Mouse (Mus musculus): ENCODE data around the gene Ftsj1.

Gene Ftsj1

DNA sequence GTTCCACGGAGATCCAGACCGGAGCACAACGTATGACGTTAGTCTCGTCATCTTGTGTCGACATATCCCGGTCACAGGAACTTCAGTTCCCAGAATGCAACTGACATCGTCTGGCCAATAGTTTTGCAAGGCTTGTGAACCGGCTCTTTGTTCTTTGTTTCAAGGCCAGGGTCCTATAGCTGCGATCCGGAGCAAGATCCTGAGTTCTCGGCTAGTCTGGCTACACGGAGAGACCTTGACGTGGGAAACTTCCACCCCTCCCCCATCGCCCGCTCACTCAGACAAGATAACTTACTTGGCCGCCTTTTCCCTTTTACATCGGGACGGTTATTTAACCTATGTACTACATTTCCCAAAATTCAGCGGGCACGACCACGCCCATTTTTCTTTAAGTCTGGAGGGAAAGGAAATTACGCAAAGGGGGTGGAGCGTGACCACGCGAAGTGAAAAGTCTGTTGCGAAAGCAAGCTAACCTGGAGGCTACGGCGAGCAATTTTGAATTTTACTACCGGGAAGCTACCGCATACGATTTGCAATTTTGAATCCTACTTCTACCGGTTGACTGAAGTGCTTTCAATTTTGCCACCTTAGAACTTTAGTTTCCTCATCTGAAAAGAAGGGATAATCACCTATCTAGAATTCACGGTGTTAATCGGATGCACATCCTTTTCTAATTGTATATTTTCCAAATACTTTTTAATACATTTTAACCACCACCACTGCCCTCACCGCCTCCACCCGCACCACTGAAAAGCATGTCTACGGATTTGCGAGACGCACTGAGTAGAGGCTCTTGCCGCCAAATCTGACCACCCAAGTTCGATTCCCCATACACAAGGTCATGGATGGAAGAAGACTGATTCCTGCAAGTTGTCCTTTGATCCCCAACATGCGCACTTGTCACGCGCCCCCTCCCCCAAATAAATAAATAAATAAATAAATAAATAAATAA is at the start of gene Ftsj1:
Ftsj1 (minus strand) TSS at position 73 of the 952 bp plus-strand sequence.
- CTCF ChIA-PET, result no interaction called here

DNA sequence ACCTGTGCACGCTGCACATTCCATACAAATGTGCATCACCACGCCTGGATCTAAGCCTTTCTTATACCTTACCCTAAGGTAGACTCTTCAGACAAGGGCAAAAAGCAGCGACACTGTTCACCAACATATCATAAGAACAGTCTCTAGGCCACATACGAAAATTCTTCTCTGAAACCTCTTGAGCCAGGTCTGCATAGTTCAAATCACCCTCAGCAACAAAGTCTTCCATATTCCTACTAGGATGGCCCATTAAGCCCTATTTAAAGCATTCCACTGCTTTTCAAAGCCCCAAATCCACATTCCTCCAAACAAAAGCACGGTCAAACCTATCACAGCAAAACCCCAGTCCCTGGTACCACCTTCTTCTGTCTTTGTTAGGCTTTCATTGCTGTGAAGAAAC is 36.4 kb upstream of the Ftsj1 start:
- CTCF ChIA-PET, result no interaction called here

DNA sequence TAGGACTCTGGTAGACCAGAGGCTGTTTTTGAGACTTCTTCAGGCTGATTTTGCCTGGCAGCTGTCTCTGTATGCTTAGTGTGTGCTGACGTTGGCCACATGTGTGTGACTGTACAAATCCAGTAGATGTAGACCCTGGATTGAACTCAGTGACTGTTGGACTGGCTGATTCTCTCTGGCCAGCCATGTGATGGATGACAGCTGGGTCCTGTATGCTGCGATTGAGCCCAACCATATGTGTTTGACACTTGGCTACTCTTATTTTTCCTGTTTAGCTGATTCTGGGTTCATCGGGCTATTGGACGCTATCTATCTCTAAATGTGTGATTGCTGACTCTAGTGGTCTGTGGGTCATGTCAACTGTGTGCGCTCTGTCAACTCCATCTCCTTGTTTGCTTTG is 21.9 kb upstream of the Ftsj1 start:
- CTCF ChIA-PET, result no interaction called here

DNA sequence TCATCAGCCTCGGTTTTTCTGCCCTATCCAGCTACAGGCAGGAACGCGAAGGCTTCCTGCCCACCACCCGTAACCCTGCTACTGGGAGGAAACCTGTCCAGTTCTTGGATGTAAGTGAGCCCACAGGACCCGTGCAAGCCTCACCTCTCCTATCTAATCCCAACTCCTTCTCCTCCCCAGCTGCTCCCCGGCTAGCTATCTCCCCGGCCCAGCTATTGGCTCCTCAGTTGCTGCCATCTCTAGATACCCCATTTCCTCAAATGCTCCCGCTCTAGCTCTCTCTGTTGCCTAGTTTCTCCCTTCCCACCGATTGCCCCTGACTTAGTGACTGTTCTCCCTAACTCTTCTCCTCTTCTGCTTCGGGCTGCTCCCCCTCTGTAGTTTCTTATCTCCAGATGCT is 19.8 kb upstream of the Ftsj1 start:
- CTCF ChIA-PET, result no interaction called here

DNA sequence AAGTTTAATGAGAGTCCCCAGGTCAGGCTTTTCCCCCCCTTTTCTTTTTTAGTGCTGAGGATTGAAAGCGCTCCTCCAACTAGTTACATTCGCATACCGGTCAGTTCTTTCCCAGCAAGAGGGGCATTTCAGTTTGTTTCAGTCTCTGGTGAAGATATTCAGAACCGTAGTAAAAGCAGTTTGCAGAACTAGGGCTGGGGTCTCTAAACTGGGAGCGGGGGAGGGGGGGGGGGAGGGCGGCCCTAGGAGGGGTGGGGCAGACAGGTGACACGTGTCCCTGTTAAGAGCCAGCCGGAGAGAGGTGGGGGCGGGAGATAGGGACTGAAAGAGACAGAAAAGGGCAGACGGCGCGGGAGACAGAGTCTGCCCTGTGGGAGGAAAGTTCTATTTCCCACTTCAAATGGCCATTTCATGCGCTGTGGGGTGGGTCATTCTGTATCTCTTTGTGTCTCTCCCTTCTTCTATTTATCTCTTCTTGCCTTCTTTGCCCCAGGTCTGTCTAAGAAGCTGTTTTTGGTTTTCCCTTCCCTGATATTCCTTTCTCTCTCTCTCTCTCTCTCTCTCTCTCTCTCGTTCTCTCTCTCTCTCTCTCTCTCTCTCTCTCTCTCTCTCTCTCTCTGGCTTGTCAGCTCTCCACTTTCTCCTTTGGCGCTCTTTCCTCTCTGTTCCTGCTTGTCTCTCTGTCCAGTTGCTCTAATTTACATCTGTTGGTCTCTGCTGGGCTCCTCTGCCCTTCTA is 19.0 kb upstream of the Ftsj1 start, which contains the start of gene Slc38a5:
Slc38a5 (plus strand) TSS at position 51 of the 738 bp plus-strand sequence.
- CTCF ChIA-PET, result no interaction called here

DNA sequence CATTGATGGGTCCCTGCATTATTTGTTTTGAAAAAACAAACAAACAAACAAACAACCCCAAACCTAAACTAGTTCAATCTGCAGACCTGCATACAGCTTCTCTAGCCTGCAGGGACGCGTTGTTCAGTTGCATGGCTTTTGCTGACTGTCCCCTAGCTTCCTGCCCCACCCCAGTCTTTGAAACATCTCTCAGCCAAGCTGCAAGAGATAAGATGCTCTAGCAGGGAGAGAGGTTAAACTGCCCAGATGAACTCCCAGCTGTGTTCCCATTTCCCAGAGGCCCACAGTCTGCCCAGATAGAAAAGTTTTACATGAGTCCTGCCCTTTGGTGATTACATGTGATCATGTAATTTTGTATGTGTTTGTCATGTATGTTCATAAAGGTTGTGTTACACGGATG is 12.0 kb upstream of the Ftsj1 start:
- CTCF ChIA-PET, result no interaction called here

DNA sequence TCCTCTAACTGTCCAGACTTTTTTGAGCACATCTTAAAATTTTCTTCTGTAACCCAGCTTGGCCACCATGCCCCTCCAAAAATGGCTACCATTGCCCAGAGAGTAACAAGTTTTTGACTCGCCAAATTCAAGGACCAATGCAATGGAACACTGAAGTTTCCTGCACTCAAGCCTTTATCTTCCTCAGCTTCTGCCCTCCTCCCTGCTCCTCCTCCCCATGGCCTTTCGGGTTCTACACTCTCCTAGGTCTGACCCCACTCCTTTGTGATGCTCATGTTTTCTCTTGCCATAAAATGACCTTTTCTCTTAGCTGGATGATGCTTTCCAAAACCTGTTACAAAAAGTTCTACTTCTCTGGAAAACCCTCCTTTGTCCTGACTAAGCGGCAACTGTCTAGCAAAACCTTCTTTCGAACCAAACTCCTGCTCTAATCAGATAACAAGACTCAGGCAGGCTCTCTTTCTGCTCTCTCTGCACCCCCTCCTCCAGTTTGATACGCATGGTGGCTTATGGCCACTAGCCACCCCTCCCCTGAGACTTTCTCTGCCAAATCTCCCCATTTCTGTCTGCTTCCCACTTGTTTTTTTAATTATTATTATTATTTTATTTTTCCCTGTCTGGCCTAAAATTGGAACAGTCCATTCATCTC is 11.1 kb upstream of the Ftsj1 start:
- CTCF ChIA-PET, result no interaction called here

DNA sequence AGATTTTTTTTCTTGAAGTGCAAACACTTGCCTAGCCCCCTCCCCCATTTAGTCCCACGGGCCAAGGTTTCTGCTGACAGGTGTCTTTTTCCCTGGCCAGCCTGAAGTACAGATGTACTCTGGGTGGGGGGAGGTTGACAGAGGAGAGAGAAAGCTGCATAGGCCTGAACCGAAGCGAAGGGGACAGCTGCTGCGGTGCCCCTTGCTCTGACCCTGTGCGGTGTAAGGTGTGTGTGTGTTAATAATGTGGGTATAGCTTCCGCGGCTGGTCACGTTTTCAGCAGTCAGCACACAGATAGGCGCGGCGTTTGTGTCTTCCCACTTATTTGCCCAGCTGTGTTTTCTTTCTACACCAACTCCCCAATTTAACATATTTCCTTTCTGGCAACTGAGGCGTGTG is 7.3 kb upstream of the Ftsj1 start:
- CTCF ChIA-PET, result no interaction called here

DNA sequence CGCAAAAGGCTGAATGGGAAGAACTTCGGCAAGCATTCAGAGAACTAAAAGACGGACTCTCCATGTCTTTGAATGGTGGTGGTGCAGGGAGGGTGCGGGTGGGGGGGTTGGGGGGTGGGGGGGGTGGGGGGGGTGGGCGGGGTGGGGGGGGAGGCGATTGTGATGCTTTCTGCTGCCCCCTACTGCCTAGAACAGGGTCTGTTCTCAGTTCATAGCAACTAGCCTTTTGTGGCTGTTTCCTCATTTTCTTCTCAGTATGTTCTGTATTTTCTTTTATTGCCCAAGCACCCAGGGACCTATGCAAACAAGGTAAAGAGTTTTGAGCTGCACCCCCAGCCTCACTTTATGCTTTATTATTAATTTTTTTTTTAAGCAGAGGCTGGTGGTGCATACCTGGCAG is 3.6 kb upstream of the Ftsj1 start:
- CTCF ChIA-PET, result interaction anchor here (0.6 kb wide), 1 partner anchor 98 kb away, joined by 3 read pairs; no protein-coding TSS in a partner anchor

DNA sequence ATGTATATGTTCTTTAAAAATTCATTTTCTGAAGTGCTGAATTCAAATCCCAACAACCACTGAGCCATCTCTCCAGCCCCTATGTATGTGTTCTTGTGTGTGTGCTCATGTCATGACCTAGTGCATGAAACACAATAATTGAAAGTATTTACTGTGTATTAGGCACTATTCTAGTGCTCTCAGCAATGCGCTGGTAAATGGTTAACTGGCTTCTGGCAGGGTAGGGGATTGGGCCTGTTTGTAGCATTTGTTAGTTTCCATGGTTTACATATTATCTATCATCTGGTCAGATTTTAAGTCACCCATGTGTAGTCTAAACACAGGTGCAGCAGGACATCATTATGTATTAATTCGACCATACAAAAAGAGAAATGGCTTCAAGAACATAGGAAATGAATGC is 1.5 kb upstream of the Ftsj1 start:
- CTCF ChIA-PET, result no interaction called here

DNA sequence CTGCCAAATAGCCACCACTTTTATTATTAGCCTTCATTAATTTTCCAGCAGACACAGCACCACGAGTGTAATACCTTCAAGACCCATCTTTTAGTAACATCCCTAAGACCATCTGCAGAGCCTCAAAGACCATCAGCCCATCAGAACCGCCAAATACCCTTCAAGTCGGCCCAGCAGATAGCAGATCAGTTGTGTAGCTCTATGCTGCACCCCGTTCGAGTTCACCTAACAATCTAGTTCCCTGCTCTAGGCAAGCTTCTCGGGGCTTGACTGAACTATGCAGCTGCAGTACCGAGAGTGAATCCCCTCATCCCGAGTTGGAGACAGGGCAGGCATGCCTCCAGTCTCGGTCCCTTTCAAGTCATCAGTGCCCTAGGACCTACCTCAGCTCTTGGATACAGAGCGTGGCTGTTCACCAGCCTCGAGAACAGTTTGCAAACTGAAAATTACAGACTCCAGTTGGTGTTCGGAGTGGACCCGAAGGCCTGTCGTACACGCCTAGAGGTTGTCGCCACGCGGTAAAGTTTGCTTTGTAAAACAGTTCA is 345 bp downstream of the Ftsj1 start:
- CTCF ChIA-PET, result no interaction called here

DNA sequence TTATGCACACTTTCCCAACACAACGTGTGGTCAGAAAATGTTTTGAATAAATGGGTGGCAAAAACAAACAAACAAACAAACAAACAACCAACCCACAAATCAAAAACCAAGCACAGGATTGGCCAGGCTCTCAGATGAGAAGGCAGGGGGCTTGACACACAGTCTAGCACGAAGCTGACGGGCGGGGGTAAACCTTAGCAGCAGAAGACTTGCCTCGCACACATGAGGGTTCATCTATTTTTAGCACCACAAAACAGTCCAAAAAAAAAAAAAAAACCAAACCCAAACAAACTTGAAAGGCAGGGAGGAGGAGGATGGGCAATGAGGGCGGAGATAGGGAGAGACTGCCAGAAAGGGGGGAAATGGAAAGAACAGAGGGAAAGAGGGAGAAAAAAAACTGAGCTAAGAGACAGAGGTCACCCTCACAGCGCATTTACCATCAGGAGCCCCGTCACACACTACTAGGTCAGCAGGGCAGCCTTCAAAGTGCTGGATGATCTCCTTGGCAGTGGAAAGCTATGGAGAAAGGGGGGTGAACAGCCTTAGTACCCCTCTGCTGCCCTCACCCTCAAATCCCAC is 3.6 kb downstream of the Ftsj1 start:
- CTCF ChIA-PET, result no interaction called here

DNA sequence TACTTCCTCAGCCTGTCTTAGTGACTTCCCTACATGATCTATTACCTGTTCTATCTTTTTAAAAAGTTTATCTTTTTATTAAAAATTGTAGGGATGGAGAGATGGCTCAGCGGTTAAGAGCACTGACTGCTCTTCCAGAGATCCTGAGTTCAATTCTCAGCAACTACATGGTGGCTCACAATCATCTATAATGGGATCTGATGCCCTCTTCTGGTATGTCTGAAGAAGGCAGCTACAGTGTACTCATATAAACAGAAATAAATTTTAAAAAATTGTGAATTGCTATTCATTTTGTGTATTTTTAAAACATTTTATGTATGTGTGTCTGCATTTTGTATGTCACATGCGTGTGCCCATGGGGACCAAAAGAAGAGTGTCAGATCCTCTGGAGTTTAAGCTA is 4.5 kb downstream of the Ftsj1 start:
- CTCF ChIA-PET, result no interaction called here

DNA sequence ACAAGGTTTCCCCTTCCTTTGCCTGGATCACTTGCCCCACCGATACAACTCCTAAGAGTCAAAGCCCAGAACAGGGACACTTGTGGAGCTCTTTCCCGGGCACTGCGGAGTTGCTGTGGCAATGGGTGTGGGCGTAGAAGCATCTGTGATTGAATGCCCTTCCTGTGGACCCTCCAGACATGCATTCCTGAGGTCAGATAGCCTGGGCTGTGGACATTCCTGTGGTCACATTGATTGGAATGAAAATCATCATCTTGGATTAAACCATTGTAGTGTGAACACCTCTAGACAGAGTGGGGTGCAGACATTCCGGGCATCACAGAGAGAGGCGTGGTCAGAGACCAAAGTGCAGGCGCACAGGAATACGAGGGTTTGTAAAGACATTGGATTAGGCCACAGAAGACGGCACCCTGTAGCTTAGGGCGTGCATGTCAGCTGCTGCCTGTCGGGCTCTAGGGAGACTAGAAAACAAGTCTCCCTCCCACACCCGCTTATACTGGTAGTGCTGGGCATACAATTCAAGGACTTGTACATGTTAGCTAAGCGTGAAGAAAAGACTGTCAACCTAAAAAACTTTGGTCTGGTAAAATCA is 13.3 kb downstream of the Ftsj1 start:
- CTCF ChIA-PET, result no interaction called here

DNA sequence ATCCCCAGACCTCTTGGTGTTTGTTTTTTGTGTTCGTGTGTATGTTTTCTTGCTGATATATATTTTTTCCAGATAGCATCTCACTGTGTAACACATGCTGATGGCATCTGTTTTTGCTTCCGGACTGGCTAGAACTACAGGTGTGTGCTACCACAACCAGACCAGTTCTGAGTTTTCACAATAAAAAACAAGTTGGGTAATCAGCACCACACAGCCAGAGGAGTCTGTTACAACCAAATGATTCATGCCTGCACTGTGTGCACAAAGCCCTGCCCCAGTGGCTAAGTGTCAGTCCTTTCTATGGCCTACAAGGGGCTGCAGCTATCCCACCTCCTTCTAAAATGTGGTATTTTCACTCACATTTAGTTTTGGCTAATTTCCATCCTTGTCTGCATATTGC is 15.5 kb downstream of the Ftsj1 start:
- CTCF ChIA-PET, result no interaction called here

DNA sequence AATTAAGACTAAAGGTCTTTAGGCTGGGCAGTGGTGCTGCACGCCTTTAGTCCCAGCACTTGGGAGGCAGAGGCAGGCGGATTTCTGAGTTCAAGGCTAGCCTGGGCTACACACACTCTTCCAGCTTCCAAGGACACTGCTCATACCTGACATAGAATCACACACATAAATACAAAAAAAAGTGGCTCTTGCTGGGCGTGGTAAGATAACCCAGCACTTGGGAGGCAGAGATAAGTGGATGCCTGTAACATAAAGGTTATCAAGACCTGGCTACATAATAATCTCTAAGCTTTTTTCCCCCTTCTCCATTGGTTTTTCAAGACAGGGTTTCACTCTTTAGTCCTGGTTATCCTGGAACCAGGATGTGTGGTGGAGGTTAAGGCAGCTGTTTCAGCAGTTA is 18.6 kb downstream of the Ftsj1 start:
- CTCF ChIA-PET, result no interaction called here

DNA sequence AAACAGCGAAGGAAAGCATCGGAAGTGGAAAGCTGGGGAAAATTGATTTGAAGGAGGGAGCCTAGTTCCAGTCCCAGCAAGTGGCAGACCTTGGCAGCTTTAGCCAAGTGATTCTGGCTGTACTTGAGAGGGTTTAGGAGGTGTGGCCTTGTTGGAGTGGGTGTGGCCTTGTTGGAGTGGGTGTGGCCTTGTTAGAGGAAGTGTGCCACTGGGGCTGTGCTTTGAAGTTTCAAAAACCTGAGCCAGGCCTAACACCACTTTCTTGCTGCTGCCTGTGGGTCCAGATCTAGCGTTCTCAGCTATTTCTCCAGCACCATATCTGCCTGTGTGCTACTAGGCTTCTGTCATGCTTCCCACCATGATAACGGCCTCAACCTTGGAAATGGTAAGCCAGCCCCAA is 21.9 kb downstream of the Ftsj1 start:
- CTCF ChIA-PET, result no interaction called here

DNA sequence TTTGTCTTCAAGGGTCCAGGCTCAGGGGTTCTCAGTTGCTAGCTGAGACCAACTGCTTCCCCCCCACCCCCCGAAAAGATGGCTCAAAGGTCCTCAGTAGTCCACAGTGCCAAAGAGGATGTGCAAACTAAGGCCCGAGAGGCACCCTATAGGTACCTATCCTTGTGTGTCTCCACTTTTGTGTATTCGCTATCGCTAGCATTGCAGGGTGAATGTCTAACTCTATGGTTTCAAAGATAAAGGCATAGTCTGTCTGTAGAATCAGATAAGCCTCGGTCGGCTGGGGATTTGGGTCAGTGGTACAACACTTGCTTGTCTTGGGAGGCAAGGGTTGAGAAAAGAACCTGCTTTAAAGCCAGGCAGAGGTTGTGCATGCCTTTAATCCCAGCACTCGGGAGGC is 28.7 kb downstream of the Ftsj1 start:
- CTCF ChIA-PET, result no interaction called here

DNA sequence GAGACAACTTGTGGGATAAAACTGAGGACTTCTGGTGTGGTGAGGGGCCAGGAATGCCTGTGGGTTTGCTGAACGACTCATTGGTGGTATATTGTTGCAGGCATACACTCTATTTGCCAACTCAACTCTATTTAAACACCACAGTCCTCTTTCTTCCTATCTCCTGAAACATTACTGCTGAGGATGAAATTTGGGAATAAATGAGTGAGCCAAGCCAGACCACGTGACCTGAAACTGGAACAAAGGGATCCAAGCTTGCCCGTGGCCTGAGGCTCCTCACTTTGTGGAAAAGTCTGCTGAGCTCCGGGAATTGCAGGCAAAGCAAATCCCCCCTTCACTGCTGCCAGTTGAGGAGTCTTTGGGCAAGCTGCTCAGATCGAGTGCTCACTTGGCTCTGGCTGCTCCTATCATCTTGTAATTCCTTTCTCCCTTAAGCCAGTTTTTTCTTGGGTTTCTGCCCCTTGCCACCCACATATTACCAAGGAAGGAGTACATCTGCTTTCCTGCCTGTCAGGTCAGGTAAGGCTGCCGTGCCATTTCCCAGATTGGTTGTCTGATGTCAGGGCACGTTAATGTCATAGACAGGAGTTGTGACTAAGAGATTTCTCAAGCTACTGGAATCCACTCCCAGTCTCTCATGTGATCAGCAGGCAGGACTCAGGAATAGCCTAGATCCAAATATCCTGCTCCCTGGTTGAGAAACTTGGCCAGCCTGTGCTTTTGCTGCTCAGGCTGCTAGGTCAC is 29.4 kb downstream of the Ftsj1 start:
- CTCF ChIA-PET, result no interaction called here

DNA sequence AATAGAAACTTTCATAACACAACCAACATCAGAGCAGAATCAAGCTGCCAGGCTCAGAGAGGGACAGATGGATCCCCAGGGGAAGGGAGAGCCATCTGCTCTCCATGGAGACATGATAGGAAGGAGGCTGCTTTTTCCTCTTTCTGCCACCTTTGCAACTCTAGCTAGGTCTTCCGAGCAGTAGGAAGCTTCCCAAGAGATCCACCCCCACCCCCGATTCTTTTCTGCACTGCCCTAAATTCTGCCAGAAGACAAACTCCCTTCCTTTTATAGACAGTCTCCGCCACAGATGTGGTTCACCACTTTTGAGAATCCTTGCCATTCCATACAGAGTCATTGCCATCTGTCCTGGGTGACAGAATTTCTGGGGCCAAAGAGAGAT is 29.9 kb downstream of the Ftsj1 start:
- CTCF ChIA-PET, result no interaction called here

DNA sequence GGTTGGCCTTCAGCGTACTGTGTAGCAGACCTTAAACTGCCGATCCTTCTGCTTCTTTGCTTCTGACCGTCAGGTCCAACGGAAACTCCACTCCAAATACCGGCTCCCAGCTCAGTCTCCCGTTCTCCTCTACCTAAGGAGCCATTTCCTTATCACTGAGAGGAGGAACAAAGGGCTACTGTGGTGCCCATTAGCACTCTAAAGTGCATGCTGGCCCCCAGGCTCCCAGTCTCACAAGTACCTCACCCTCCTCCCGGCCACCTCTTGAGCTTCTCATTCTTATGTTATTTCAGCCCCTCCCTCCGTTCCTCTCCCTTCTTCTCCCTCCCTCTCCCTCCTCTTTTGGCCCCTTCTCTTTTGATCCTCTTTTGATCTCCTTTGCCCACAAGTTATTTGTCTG is 32.6 kb downstream of the Ftsj1 start:
- CTCF ChIA-PET, result no interaction called here

Measured in spleen, embryonic (tissue).